Mouse (Mus musculus) layer of hippocampus, postnatal 14 days (tissue): ENCODE data around the gene Krt17. TPM values are rescaled to one million over a fixed set of nuclear protein-coding genes. Genes with fewer than 3 reads are reported as not detected.
"Not testable (repeated sequence)": the region's sequence is repeated elsewhere in the genome, so short reads cannot be mapped to it uniquely, and the experiment has no call there.

Source experiments
- DNase-seq, 2 experiments: peaks; one replicate each; pipeline ENCODE4 v3.0.0; 2021 to 2022; ENCODE audit warnings: low spot score in 2 of 2, mixed read lengths in 1 of 2
- total RNA-seq, 2 experiments: library from RNA; stranded (reverse); gene quantifications; 2 replicates each; pipeline ENCODE4 v1.2.3; 2021

The Krt17 gene
- total RNA-seq, 2 experiments from 2014 or later: not detected

GRCm38 (mm10) chr11:100269821-100270332 lies 9.0 kb upstream of the Krt17 start, which contains the start of gene Krt42:
TSS of gene Krt42 (minus strand) at chr11:100269871.
- DNase-seq: no peak

- no peak for DNase-seq
These were observed 1.5 kb upstream of the Krt17 start for GRCm38 (mm10) chr11:100262058-100262980.

GRCm38 (mm10) chr11:100261235-100261605 lies 391 bp upstream of the Krt17 start:
- DNase-seq: no peak

GRCm38 (mm10) chr11:100259079-100259478 lies 1.8 kb downstream of the Krt17 start:
- no peak for DNase-seq

GRCm38 (mm10) chr11:100257967-100258366 lies 2.9 kb downstream of the Krt17 start:
- no peak for DNase-seq

GRCm38 (mm10) chr11:100255514-100255913 lies 5.3 kb downstream of the Krt17 start:
- no peak for DNase-seq

- DNase-seq: no peak
These were observed 6.3 kb downstream of the Krt17 start for GRCm38 (mm10) chr11:100254360-100255090.

GRCm38 (mm10) chr11:100248852-100249465 lies 11.9 kb downstream of the Krt17 start, which contains the start of gene Krt16:
TSS of gene Krt16 (minus strand) at chr11:100248902.
- DNase-seq: no peak

GRCm38 (mm10) chr11:100246471-100246870 lies 14.4 kb downstream of the Krt17 start:
- not testable (repeated sequence) for DNase-seq

GRCm38 (mm10) chr11:100240272-100240671 lies 20.6 kb downstream of the Krt17 start:
- DNase-seq: not testable (repeated sequence)

GRCm38 (mm10) chr11:100221741-100222140 lies 39.1 kb downstream of the Krt17 start:
- DNase-seq: no peak

- DNase-seq: no peak
These were observed 41.5 kb downstream of the Krt17 start for GRCm38 (mm10) chr11:100219304-100219703.

- DNase-seq: no peak
These were observed 52.3 kb downstream of the Krt17 start for GRCm38 (mm10) chr11:100208542-100208941.

GRCm38 (mm10) chr11:100207498-100207897 lies 53.3 kb downstream of the Krt17 start, which contains the start of gene Krt14:
TSS of gene Krt14 (minus strand) at chr11:100207548.
- DNase-seq: no peak

Other genes starting within 250 kb of the Krt17 start
- gene Krt33a, start 244.8 kb downstream of the Krt17 start, total RNA-seq: not detected
- not detected for gene Krt33b, start 231.2 kb downstream of the Krt17 start, total RNA-seq
- gene Krt34, start 219.5 kb downstream of the Krt17 start, total RNA-seq: not detected
- gene Krt31, start 210.5 kb downstream of the Krt17 start, total RNA-seq: not detected
- gene Krt32, start 172.8 kb downstream of the Krt17 start, total RNA-seq: not detected
- not detected for gene Krt35, start 164.8 kb downstream of the Krt17 start, total RNA-seq
- not detected for gene Krt36, start 155.4 kb downstream of the Krt17 start, total RNA-seq
- gene Krt13, start 139.5 kb downstream of the Krt17 start, total RNA-seq: not detected
- 1 to 10 TPM in 1 of 2 experiments, under 1 TPM in 1; 0.55 to 1.2 TPM for gene Krt15, start 125.1 kb downstream of the Krt17 start, total RNA-seq
- gene Krt19, start 112.4 kb downstream of the Krt17 start, total RNA-seq: under 1 TPM; 0.48 to 0.81 TPM
- gene Krt9, start 67.8 kb downstream of the Krt17 start, total RNA-seq: 1 to 10 TPM; 1.8 to 2.1 TPM
- gene Krt14, start 53.5 kb downstream of the Krt17 start, total RNA-seq: not detected
- gene Krt16, start 12.1 kb downstream of the Krt17 start, total RNA-seq: not detected
- not detected for gene Krt42, start 8.8 kb upstream of the Krt17 start, total RNA-seq
- 100 to 1,000 TPM; 704 to 721 TPM for gene Eif1, start 58.9 kb upstream of the Krt17 start, total RNA-seq
- not detected for gene Gast, start 73.4 kb upstream of the Krt17 start, total RNA-seq
- 100 to 1,000 TPM; 110 to 123 TPM for gene Hap1, start 95.1 kb upstream of the Krt17 start, total RNA-seq
- gene Jup, start 136.7 kb upstream of the Krt17 start, total RNA-seq: 10 to 100 TPM; 40.8 to 43.0 TPM
- 1 to 10 TPM; 7.5 to 8.1 TPM for gene P3h4, start 153.8 kb upstream of the Krt17 start, total RNA-seq
- 10 to 100 TPM; 11.9 TPM for gene Fkbp10, start 154.7 kb upstream of the Krt17 start, total RNA-seq
- 10 to 100 TPM; 50.4 to 58.2 TPM for gene Nt5c3b, start 180.8 kb upstream of the Krt17 start, total RNA-seq
- 1 to 10 TPM; 1.1 to 1.4 TPM for gene Klhl10, start 180.9 kb upstream of the Krt17 start, total RNA-seq
- gene Klhl11, start 211.7 kb upstream of the Krt17 start, total RNA-seq: 10 to 100 TPM; 94.3 to 98.1 TPM